Mouse (Mus musculus) heart, embryonic 10.5 days (tissue): ENCODE data around the gene Trim41. TPM values are rescaled to one million over a fixed set of nuclear protein-coding genes. Genes with fewer than 3 reads are reported as not detected.
"Not testable (repeated sequence)": the region's sequence is repeated elsewhere in the genome, so short reads cannot be mapped to it uniquely, and the experiment has no call there.

ENCODE experiments used
- DNase-seq: peaks from one replicate; pipeline ENCODE4 v3.0.0-alpha.2; 2017; ENCODE audit warnings: low spot score
- H3K27ac ChIP-seq: fragments of 300-500 bp; sonication (generic); 2 replicates; pipeline ENCODE4 v1.5.1; 2016; ENCODE audit warnings: mild to moderate bottlenecking
- H3K27me3 ChIP-seq: fragments of 300-500 bp; sonication (generic); 2 replicates; pipeline ENCODE4 v1.6.1; 2016; ENCODE audit warnings: mild to moderate bottlenecking; ENCODE audit not compliant: poor library complexity, insufficient read depth, severe bottlenecking
- H3K36me3 ChIP-seq: fragments of 300-500 bp; sonication (generic); 2 replicates; pipeline ENCODE4 v1.6.1; 2016; ENCODE audit warnings: mild to moderate bottlenecking, moderate library complexity
- H3K4me1 ChIP-seq: fragments of 300-500 bp; sonication (generic); 2 replicates; pipeline ENCODE4 v1.6.1; 2016; ENCODE audit warnings: mild to moderate bottlenecking
- H3K4me3 ChIP-seq: fragments of 300-500 bp; sonication (generic); 2 replicates; pipeline ENCODE4 v1.5.1; 2016; ENCODE audit warnings: mild to moderate bottlenecking, moderate library complexity
- H3K9me3 ChIP-seq: fragments of 300-500 bp; sonication (generic); 2 replicates; pipeline ENCODE4 v1.6.1; 2016; ENCODE audit warnings: mild to moderate bottlenecking, moderate library complexity
- WGBS: fragments of 180-500 bp; shearing (Covaris S2); methylation state at CpG from one replicate; pipeline ENCODE4 v1.1.7; 2016; 5-methylcytosine and 5-hydroxymethylcytosine counted together
- polyA plus RNA-seq: library from polyadenylated mRNA; unstranded; fragments of >200 nt; fragmentation: Nextera tagmentation; extraction: Ambion mirVana; gene quantifications from 2 replicates; pipeline ENCODE4 v1.2.1, GENCODE M21; 2016

Gene Trim41
- 3.0 and 4.7 TPM in 2 replicates for polyA plus RNA-seq

DNA sequence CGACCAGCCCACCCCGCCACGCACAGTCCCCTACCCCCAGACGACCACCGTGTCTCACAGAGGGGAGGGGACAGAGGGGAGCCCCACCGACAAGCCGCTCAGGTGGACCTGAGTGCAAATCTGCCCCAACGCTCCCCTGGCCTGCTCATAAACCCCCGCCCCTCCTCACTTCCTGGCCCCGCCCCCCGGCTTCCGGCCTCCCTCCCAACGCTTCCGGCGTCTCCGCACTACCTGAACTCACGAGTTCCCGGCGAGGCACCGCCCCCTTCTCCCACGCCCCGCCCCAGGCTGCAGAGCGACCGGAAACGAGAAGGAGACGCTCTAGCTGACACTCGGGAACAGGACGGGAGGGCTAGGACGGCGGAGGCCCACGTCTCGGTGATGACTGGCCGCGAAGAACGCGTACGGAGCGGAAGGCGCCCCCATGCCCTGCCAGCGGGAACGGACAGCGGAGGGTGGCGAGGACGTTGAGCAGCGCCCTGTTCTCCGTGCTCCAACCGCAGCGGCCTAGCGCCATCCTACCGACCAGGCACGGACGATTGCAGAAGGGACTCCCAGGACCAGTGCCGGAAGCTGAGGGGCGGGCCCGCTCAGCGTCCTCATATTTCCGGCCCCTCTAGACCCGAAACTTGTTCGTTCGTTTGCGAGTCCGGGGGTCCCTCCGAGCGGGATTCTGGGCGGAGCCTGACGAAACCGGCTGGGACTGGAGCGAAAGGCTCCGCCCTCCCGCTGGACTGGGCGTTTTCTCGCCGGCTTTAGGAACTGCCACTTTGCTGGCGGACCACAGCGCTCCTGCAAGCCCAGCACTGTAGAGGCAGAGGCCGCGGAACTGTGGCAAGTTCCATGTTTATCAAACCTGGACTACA is at the start of gene Trim41:
Trim41 (minus strand) TSS at position 554 of the 866 bp plus-strand sequence.
- Histone ChIP-seq H3K4me1 (peaks cover 15% of the 10 kb centered on the region), H3K36me3 (peaks cover 27% of the 10 kb centered on the region), H3K4me3 (peak within 1 kb of the TSS; percentile 95), H3K27me3 (no peaks in the 10 kb centered on the region), H3K27ac (peak within 1 kb of the TSS; percentile 97), H3K9me3 (no peaks in the 10 kb centered on the region)
- WGBS: under 1% methylated on average over 73 of the region's 77 CpGs
- DNase-seq: peak; percentile 99

DNA sequence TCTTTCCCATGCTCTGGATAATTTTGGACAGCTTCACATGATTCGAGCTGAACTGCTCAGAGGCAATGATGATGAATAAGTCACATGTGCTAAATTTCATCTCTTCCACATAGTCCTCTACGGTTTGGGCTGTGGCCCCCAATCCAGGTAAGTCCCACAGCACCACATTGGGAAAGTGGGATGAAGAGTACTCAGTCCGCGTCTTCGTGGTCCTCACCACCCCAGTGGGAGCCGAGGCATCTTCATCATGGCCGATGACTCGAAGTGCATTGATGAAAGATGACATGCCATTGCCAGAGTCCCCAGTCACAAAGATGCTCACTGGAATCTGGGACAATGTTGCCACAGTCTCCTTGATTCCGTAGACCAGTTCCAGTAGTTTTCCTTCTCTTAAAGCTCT is 49.3 kb upstream of the Trim41 start:
- H3K9me3 ChIP-seq: no peaks in the 10 kb centered on the region
- WGBS: 93% methylated on average over 9 of the region's 9 CpGs
- no peaks in the 10 kb centered on the region for H3K27me3 ChIP-seq
- H3K4me3 ChIP-seq: no peak overlapping the region
- no peaks in the 10 kb centered on the region for H3K36me3 ChIP-seq
- H3K27ac ChIP-seq: no peak overlapping the region
- peak; percentile 50 for DNase-seq
- peaks cover 19% of the 10 kb centered on the region for H3K4me1 ChIP-seq

- no peak overlapping the region for H3K27ac ChIP-seq
- H3K4me1 ChIP-seq: no peaks in the 10 kb centered on the region
- H3K36me3 ChIP-seq: no peaks in the 10 kb centered on the region
- no peak for DNase-seq
- H3K9me3 ChIP-seq: no peaks in the 10 kb centered on the region
- WGBS: 82% methylated on average over 3 of the region's 3 CpGs
- H3K27me3 ChIP-seq: no peaks in the 10 kb centered on the region
- H3K4me3 ChIP-seq: no peak overlapping the region
Measured at GRCm38 (mm10) chr11:48863808-48864207, 46.7 kb upstream of the Trim41 start.

DNA sequence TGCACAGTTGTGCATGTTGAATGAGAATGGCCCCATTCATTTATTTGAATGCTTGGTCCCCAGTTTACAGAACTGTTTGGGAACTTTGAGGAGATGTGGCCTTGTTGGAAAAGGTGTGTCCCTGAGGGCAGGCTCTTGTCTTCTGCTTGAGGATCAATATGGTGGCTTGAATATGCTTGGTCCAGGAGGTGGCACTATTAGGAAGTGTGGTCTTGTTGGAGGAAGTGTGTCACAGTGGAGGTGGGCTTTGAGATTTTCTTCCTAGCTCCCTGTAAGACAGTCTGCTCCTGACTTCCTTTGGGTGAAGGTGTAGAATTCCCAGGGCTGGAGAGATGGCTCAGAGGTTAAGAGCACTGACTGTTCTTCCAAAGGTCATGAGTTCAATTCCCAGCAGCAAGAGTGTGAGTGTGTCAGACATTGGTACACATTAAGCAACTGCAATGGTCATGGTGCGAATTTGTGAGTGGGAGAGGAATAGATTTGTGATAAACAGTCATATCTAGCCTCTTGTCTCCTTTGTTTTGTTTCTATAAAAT is 45.7 kb upstream of the Trim41 start:
- H3K36me3 ChIP-seq: no peaks in the 10 kb centered on the region
- H3K27ac ChIP-seq: no peak overlapping the region
- no peaks in the 10 kb centered on the region for H3K4me1 ChIP-seq
- no peaks in the 10 kb centered on the region for H3K9me3 ChIP-seq
- no peak for DNase-seq
- no peaks in the 10 kb centered on the region for H3K27me3 ChIP-seq
- 59% methylated on average over 1 of the region's 1 CpGs for WGBS
- H3K4me3 ChIP-seq: no peak overlapping the region

GRCm38 (mm10) chr11:48859014-48859413 is 41.9 kb upstream of the Trim41 start:
- DNase-seq: no peak
- no peak overlapping the region for H3K27ac ChIP-seq
- H3K4me1 ChIP-seq: peaks cover 10% of the 10 kb centered on the region
- no peaks in the 10 kb centered on the region for H3K27me3 ChIP-seq
- peak overlapping the region; percentile 74; the same call in 1 of the 2 replicates for H3K4me3 ChIP-seq
- no peaks in the 10 kb centered on the region for H3K9me3 ChIP-seq
- WGBS: 0% methylated on average over 6 of the region's 6 CpGs
- no peaks in the 10 kb centered on the region for H3K36me3 ChIP-seq

DNA sequence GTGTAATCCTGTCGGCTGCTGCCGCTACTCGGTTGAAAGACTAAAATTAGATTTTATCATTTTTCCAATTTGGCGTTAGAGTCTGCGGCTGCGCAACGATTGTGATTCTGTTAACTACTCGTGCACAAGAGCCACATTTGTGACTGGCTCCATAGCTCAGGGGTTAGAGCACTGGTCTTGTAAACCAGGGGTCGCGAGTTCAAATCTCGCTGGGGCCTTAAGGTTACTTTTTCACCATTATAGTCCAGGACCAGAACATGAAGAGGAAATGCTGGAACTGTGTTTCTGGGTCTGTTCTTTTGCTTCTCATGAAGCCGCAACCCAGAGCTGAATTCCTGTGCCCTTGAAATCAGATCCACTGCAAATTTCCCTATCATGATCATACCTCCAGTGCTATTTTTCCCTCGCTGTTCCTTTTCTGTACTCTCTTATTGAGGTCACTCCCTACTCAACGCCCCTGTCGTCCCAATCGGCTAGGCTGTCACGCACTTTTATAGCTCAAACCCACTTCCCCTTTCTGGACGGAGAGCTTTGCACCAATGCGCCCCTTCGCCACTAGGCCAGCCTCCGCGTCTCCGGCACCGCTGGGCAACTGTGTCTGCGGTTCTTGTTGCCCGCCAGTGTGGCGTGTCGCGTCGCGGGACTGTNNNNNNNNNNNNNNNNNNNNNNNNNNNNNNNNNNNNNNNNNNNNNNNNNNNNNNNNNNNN is 36.5 kb upstream of the Trim41 start:
- under 1% methylated on average over 31 of the region's 31 CpGs for WGBS
- H3K4me3 ChIP-seq: peak overlapping the region; percentile 74
- peaks cover 28% of the 10 kb centered on the region for H3K4me1 ChIP-seq
- H3K36me3 ChIP-seq: no peaks in the 10 kb centered on the region
- H3K27ac ChIP-seq: peak overlapping the region; percentile 59
- no peaks in the 10 kb centered on the region for H3K9me3 ChIP-seq
- peak; percentile 91 for DNase-seq
- peaks cover 14% of the 10 kb centered on the region for H3K27me3 ChIP-seq

GRCm38 (mm10) chr11:48852624-48853473 is 35.7 kb upstream of the Trim41 start:
- H3K27ac ChIP-seq: peak overlapping the region; percentile 59
- 5% methylated on average over 23 of the region's 23 CpGs for WGBS

DNA sequence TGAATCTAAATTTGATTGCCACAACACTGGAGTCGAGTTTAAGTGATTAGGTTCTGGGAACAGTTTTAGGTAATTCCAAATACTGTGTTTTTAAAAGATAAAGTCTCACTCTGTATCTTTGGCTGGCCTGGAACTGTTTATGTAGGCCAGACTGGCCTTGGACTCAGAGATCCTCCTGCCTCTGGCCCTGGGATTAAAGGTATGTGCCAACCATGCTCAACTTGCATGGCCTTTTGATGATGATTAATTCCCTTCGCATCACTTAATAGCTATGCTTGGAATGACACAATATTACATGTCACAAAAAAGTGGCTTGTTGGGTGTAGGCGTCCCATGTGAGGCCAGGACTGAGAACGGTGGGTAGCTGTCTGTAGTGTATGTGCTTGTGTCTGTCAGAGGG is 35.0 kb upstream of the Trim41 start:
- Histone ChIP-seq H3K9me3 (no peaks in the 10 kb centered on the region), H3K27me3 (peaks cover 25% of the 10 kb centered on the region), H3K4me3 (peak overlapping the region; percentile 74), H3K36me3 (no peaks in the 10 kb centered on the region), H3K4me1 (peaks cover 28% of the 10 kb centered on the region), H3K27ac (no peak overlapping the region)
- 76% methylated on average over 4 of the region's 4 CpGs for WGBS
- DNase-seq: no peak

More at GRCm38 (mm10) chr11:48852624-48853473, 35.7 kb upstream of the Trim41 start:
- Histone ChIP-seq H3K36me3 (no peaks in the 10 kb centered on the region), H3K9me3 (no peaks in the 10 kb centered on the region), H3K4me1 (peaks cover 28% of the 10 kb centered on the region), H3K4me3 (peak overlapping the region; percentile 74), H3K27me3 (peaks cover 22% of the 10 kb centered on the region)
- no peak for DNase-seq

GRCm38 (mm10) chr11:48851270-48851995 is 34.3 kb upstream of the Trim41 start:
- Histone ChIP-seq H3K9me3 (no peaks in the 10 kb centered on the region), H3K36me3 (no peaks in the 10 kb centered on the region), H3K4me3 (no peak overlapping the region), H3K4me1 (peaks cover 28% of the 10 kb centered on the region), H3K27ac (no peak overlapping the region), H3K27me3 (peaks cover 25% of the 10 kb centered on the region)
- WGBS: 75% methylated on average over 4 of the region's 4 CpGs
- DNase-seq: no peak

- Histone ChIP-seq H3K4me1 (peaks cover 31% of the 10 kb centered on the region), H3K36me3 (no peaks in the 10 kb centered on the region), H3K27ac (no peak overlapping the region), H3K4me3 (no peak overlapping the region), H3K9me3 (no peaks in the 10 kb centered on the region), H3K27me3 (peaks cover 29% of the 10 kb centered on the region)
- WGBS: 60% methylated on average over 2 of the region's 2 CpGs
- no peak for DNase-seq
Measured at GRCm38 (mm10) chr11:48850240-48850639, 33.1 kb upstream of the Trim41 start.

- 64% methylated on average over 5 of the region's 5 CpGs for WGBS
- peaks cover 46% of the 10 kb centered on the region for H3K27me3 ChIP-seq
- H3K9me3 ChIP-seq: no peaks in the 10 kb centered on the region
- H3K36me3 ChIP-seq: no peaks in the 10 kb centered on the region
- DNase-seq: no peak
- no peak overlapping the region for H3K4me3 ChIP-seq
- H3K4me1 ChIP-seq: peaks cover 10% of the 10 kb centered on the region; the same call in 1 of the 2 replicates
- no peak overlapping the region for H3K27ac ChIP-seq
Measured at GRCm38 (mm10) chr11:48846881-48847280, 29.7 kb upstream of the Trim41 start.

DNA sequence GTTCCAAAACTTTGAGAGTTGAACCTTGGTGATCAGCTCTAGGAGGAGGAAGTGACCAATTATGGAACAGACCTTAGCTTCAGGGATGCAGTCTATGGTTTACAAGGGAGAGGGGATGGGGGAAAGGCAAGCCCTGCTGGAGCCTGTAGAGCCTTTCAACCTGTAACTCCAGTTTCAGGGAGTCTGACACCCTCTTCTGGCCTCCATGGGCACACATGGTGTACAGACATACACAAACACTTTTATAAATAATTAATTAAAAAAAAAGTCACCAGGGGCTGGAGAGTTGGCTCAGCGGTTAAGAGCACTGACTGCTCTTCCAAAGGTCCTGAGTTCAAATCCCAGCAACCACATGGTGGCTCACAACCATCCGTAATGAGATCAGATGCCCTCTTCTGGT is 29.2 kb upstream of the Trim41 start:
- peaks cover 10% of the 10 kb centered on the region; the same call in 1 of the 2 replicates for H3K4me1 ChIP-seq
- H3K27me3 ChIP-seq: peaks cover 46% of the 10 kb centered on the region
- not testable (repeated sequence) for DNase-seq, H3K27ac ChIP-seq, H3K4me3 ChIP-seq, H3K36me3 ChIP-seq, H3K9me3 ChIP-seq
- 83% methylated on average over 2 of the region's 2 CpGs for WGBS
